In genomic region chr5:3193592-3193991, GRCm38 (mm10) we compare ENCODE assay signal across 8 mouse cellular contexts.
DNase-seq lines count a peak whose midpoint lies in the region; TF ChIP-seq lines count a peak whose summit lies in the region.
"Not testable (repeated sequence)": the region's sequence is repeated elsewhere in the genome, so short reads cannot be mapped to it uniquely, and the experiment has no call there.

No protein-coding gene starts in this region.

- not testable (repeated sequence) for TF ChIP-seq POLR2A in bone marrow, adult 2 months (IDR thresholded peaks at IDR 0.05; ENCODE audit: borderline replicate concordance, control insufficient read depth, low read depth, low read length)

- H3K79me2 ChIP-seq in macrophage (ENCODE audit: inconsistent target), result not testable (repeated sequence)

- not testable (repeated sequence) for H3K9me3 ChIP-seq in heart, embryonic 10.5 days

- H3K27ac ChIP-seq in bone marrow, adult 2 months (ENCODE audit: control insufficient read depth, insufficient read depth, low read depth, low read length, poor library complexity); heart, embryonic 10.5 days: not testable (repeated sequence)
- H3K27ac ChIP-seq in macrophage, result peak overlapping the region; percentile 12; the same call in 1 of the 2 replicates

- not testable (repeated sequence) for H3K4me1 ChIP-seq in bone marrow, adult 2 months (ENCODE audit: control insufficient read depth, insufficient read depth, low read length)
- H3K4me1 ChIP-seq in heart, embryonic 10.5 days, result peaks cover 12% of the 10 kb centered on the region

- H3K27me3 ChIP-seq in heart, embryonic 10.5 days (ENCODE audit: insufficient read depth, poor library complexity, severe bottlenecking); splenic B cell, adult 2 months (ENCODE audit: control insufficient read depth, insufficient read depth, low read length, poor library complexity, severe bottlenecking): not testable (repeated sequence)

- DNase-seq in B cell, adult 2 months, result peak; percentile 17 to 19
- DNase-seq in CD8-positive naive resting alpha-beta T cell, adult 2 months (ENCODE audit: low read depth in 2 of 2, low spot score in 2 of 2), result peak; percentile 1 to 11
- peak; percentile 71 for DNase-seq in heart, embryonic 10.5 days (ENCODE audit: low spot score)
- peak; percentile 50 for DNase-seq in splenic B cell, adult 2 months (ENCODE audit: low read depth, low spot score)
- peak; percentile 56 for DNase-seq in thymus, postnatal 0 days (ENCODE audit: low spot score)
- DNase-seq in thymus, postnatal 36 days, result peak; percentile 26 to 52

- not testable (repeated sequence) for H3K36me3 ChIP-seq in heart, embryonic 10.5 days; macrophage (ENCODE audit: inconsistent target); splenic B cell, adult 2 months (ENCODE audit: control insufficient read depth, insufficient read depth, low read length, poor library complexity, severe bottlenecking)

- 39% methylated on average over 13 of the region's 13 CpGs for WGBS in bone marrow, adult 2 months
- WGBS in heart, embryonic 10.5 days, result 91% methylated on average over 13 of the region's 13 CpGs
- 48% methylated on average over 12 of the region's 13 CpGs for WGBS in macrophage (ENCODE audit: missing documents)

- TF ChIP-seq CTCF in bone marrow, adult 2 months (IDR thresholded peaks at IDR 0.05; ENCODE audit: control insufficient read depth, insufficient read depth, low read length), result peak; percentile 29; the same call in 1 of the 2 replicates

- not testable (repeated sequence) for H3K4me3 ChIP-seq in bone marrow, adult 2 months (replicated peaks; ENCODE audit: control insufficient read depth, low read depth, low read length); heart, embryonic 10.5 days; macrophage (ENCODE audit: inconsistent target)

Comparison
In these comparisons a context has a peak if more than half of its experiments do, and no peak if none do; other contexts are left out.
1. DNase-seq: peak in every context shown above with its lines; median percentile 71 in heart, embryonic 10.5 days; 56 in thymus, postnatal 0 days; 50 in splenic B cell, adult 2 months; 39 in thymus, postnatal 36 days; 18 in B cell, adult 2 months; 6 in CD8-positive naive resting alpha-beta T cell, adult 2 months.